Mouse (Mus musculus) lung, postnatal 0 days (tissue): ENCODE measurements at regions not wholly inside any gene's neighbourhood (a gene's known extent, or its start where the extent isn't known, plus 50 kb on each side); places are given as distances from the start of the nearest gene placed in this dataset.

ENCODE experiments used
- CTCF ChIP-seq: IDR thresholded peaks from 2 replicates; pipeline ENCODE4 v1.5.1; 2016; ENCODE audit warnings: antibody characterized with exemption, mild to moderate bottlenecking
- EP300 ChIP-seq: IDR thresholded peaks from 2 replicates; pipeline ENCODE4 v1.6.1; 2016; ENCODE audit warnings: antibody characterized with exemption, mild to moderate bottlenecking, control low read depth

GRCm38 (mm10) chr3:52543006-52543405 lies 274.9 kb downstream of the Foxo1 start:
- no peak for TF ChIP-seq CTCF
- TF ChIP-seq EP300: no peak
